Mouse (Mus musculus): ENCODE measurements around the gene Popdc3. TPM values are rescaled to one million over a fixed set of nuclear protein-coding genes. Genes with fewer than 3 reads are reported as not detected.

The Popdc3 gene
- polyA plus RNA-seq, 1 experiment from 2014 or later, result 3.6 TPM

GRCm38 (mm10) chr10:45151771-45152692, 25.9 kb upstream of the Popdc3 start:
- Histone ChIP-seq H3K4me2 (replicated peaks) (no peak overlapping the region), H3K9ac (no peak overlapping the region), H3K4me3 (replicated peaks) (no peak overlapping the region), H3K9me3 (replicated peaks) (no peaks in the 10 kb centered on the region), H3K27ac (replicated peaks) (no peak overlapping the region), H3K4me1 (no peaks in the 10 kb centered on the region), H3K36me3 (peaks cover 57% of the 10 kb centered on the region), H3K27me3 (no peaks in the 10 kb centered on the region)
- WGBS, result 91% methylated on average over 12 of the region's 12 CpGs
- ATAC-seq (ENCODE audit: insufficient number of reproducible peaks, low FRiP score, low TSS enrichment, low read depth), result no peak

GRCm38 (mm10) chr10:45154557-45155060, 23.3 kb upstream of the Popdc3 start:
- Histone ChIP-seq H3K9me3 (replicated peaks) (no peaks in the 10 kb centered on the region), H3K4me3 (replicated peaks) (no peak overlapping the region), H3K27ac (replicated peaks) (no peak overlapping the region), H3K36me3 (peaks cover 80% of the 10 kb centered on the region), H3K9ac (no peak overlapping the region), H3K27me3 (no peaks in the 10 kb centered on the region), H3K4me2 (replicated peaks) (no peak overlapping the region), H3K4me1 (no peaks in the 10 kb centered on the region)
- no peak for ATAC-seq (ENCODE audit: insufficient number of reproducible peaks, low FRiP score, low TSS enrichment, low read depth)
- 93% methylated on average over 14 of the region's 14 CpGs for WGBS

GRCm38 (mm10) chr10:45165851-45166250, 12.0 kb upstream of the Popdc3 start:
- 85% methylated on average over 8 of the region's 8 CpGs for WGBS
- no peak for ATAC-seq (ENCODE audit: insufficient number of reproducible peaks, low FRiP score, low TSS enrichment, low read depth)
- no peak overlapping the region for H3K4me3 ChIP-seq (replicated peaks)

GRCm38 (mm10) chr10:45173927-45174326, 4.0 kb upstream of the Popdc3 start:
- Histone ChIP-seq H3K4me2 (replicated peaks) (no peak overlapping the region), H3K27me3 (no peaks in the 10 kb centered on the region), H3K4me3 (replicated peaks) (no peak overlapping the region), H3K4me1 (no peaks in the 10 kb centered on the region), H3K36me3 (no peaks in the 10 kb centered on the region), H3K27ac (replicated peaks) (no peak overlapping the region), H3K9ac (no peak overlapping the region), H3K9me3 (replicated peaks) (no peaks in the 10 kb centered on the region)
- WGBS, result 84% methylated on average over 8 of the region's 8 CpGs
- ATAC-seq (ENCODE audit: insufficient number of reproducible peaks, low FRiP score, low TSS enrichment, low read depth), result no peak

More at GRCm38 (mm10) chr10:45165851-45166250, 12.0 kb upstream of the Popdc3 start:
- H3K4me2 ChIP-seq (replicated peaks), result no peak overlapping the region
- no peaks in the 10 kb centered on the region for H3K36me3 ChIP-seq
- H3K9me3 ChIP-seq (replicated peaks), result no peaks in the 10 kb centered on the region
- H3K9ac ChIP-seq, result no peak overlapping the region
- H3K27me3 ChIP-seq, result no peaks in the 10 kb centered on the region
- no peaks in the 10 kb centered on the region for H3K4me1 ChIP-seq
- no peak overlapping the region for H3K27ac ChIP-seq (replicated peaks)

GRCm38 (mm10) chr10:45174345-45174744, 3.6 kb upstream of the Popdc3 start:
- H3K9me3 ChIP-seq (replicated peaks), result no peaks in the 10 kb centered on the region
- WGBS, result 94% methylated on average over 3 of the region's 3 CpGs
- H3K4me2 ChIP-seq (replicated peaks), result no peak overlapping the region
- no peaks in the 10 kb centered on the region for H3K27me3 ChIP-seq
- ATAC-seq (ENCODE audit: insufficient number of reproducible peaks, low FRiP score, low TSS enrichment, low read depth), result no peak
- H3K4me3 ChIP-seq (replicated peaks), result no peak overlapping the region
- no peak overlapping the region for H3K27ac ChIP-seq (replicated peaks)
- no peaks in the 10 kb centered on the region for H3K4me1 ChIP-seq
- no peak overlapping the region for H3K9ac ChIP-seq
- H3K36me3 ChIP-seq, result no peaks in the 10 kb centered on the region

GRCm38 (mm10) chr10:45180677-45181326, 2.9 kb downstream of the Popdc3 start:
- no peak overlapping the region for H3K4me3 ChIP-seq (replicated peaks)
- no peak overlapping the region for H3K27ac ChIP-seq (replicated peaks)
- H3K9me3 ChIP-seq (replicated peaks), result no peaks in the 10 kb centered on the region
- H3K4me2 ChIP-seq (replicated peaks), result no peak overlapping the region
- H3K9ac ChIP-seq, result no peak overlapping the region
- no peaks in the 10 kb centered on the region for H3K36me3 ChIP-seq
- no peaks in the 10 kb centered on the region for H3K27me3 ChIP-seq
- ATAC-seq (ENCODE audit: insufficient number of reproducible peaks, low FRiP score, low TSS enrichment, low read depth), result no peak
- no peaks in the 10 kb centered on the region for H3K4me1 ChIP-seq
- WGBS, result 92% methylated on average over 4 of the region's 4 CpGs

GRCm38 (mm10) chr10:45181344-45181743, 3.4 kb downstream of the Popdc3 start:
- no peaks in the 10 kb centered on the region for H3K36me3 ChIP-seq
- H3K4me1 ChIP-seq, result no peaks in the 10 kb centered on the region
- H3K27ac ChIP-seq (replicated peaks), result no peak overlapping the region
- ATAC-seq (ENCODE audit: insufficient number of reproducible peaks, low FRiP score, low TSS enrichment, low read depth), result no peak
- H3K9me3 ChIP-seq (replicated peaks), result no peaks in the 10 kb centered on the region
- H3K27me3 ChIP-seq, result no peaks in the 10 kb centered on the region
- 66% methylated on average over 3 of the region's 3 CpGs for WGBS
- H3K4me3 ChIP-seq (replicated peaks), result no peak overlapping the region
- no peak overlapping the region for H3K9ac ChIP-seq
- H3K4me2 ChIP-seq (replicated peaks), result no peak overlapping the region

- no peak overlapping the region for H3K4me3 ChIP-seq (replicated peaks)
- 98% methylated on average over 2 of the region's 2 CpGs for WGBS
Observed at GRCm38 (mm10) chr10:45185457-45185856, 7.6 kb downstream of the Popdc3 start.

GRCm38 (mm10) chr10:45193330-45194310, 15.7 kb downstream of the Popdc3 start:
- Histone ChIP-seq H3K4me1 (no peaks in the 10 kb centered on the region), H3K4me3 (replicated peaks) (no peak overlapping the region), H3K9me3 (replicated peaks) (no peaks in the 10 kb centered on the region), H3K36me3 (no peaks in the 10 kb centered on the region), H3K27me3 (no peaks in the 10 kb centered on the region), H3K4me2 (replicated peaks) (no peak overlapping the region), H3K27ac (replicated peaks) (no peak overlapping the region), H3K9ac (no peak overlapping the region)
- WGBS, result 54% methylated on average over 14 of the region's 14 CpGs
- ATAC-seq (ENCODE audit: insufficient number of reproducible peaks, low FRiP score, low TSS enrichment, low read depth), result no peak

More at GRCm38 (mm10) chr10:45185457-45185856, 7.6 kb downstream of the Popdc3 start:
- no peak overlapping the region for H3K9ac ChIP-seq
- H3K36me3 ChIP-seq, result no peaks in the 10 kb centered on the region
- no peaks in the 10 kb centered on the region for H3K27me3 ChIP-seq
- no peak overlapping the region for H3K27ac ChIP-seq (replicated peaks)
- no peaks in the 10 kb centered on the region for H3K9me3 ChIP-seq (replicated peaks)
- H3K4me1 ChIP-seq, result no peaks in the 10 kb centered on the region
- ATAC-seq (ENCODE audit: insufficient number of reproducible peaks, low FRiP score, low TSS enrichment, low read depth), result no peak
- no peak overlapping the region for H3K4me2 ChIP-seq (replicated peaks)

GRCm38 (mm10) chr10:45194531-45194930, 16.6 kb downstream of the Popdc3 start:
- no peak for ATAC-seq (ENCODE audit: insufficient number of reproducible peaks, low FRiP score, low TSS enrichment, low read depth)
- H3K27me3 ChIP-seq, result no peaks in the 10 kb centered on the region
- 79% methylated on average over 5 of the region's 5 CpGs for WGBS

More at GRCm38 (mm10) chr10:45194531-45194930, 16.6 kb downstream of the Popdc3 start:
- Histone ChIP-seq H3K4me3 (replicated peaks) (no peak overlapping the region), H3K9ac (no peak overlapping the region), H3K36me3 (no peaks in the 10 kb centered on the region), H3K4me1 (no peaks in the 10 kb centered on the region), H3K4me2 (replicated peaks) (no peak overlapping the region), H3K27ac (replicated peaks) (no peak overlapping the region), H3K9me3 (replicated peaks) (no peaks in the 10 kb centered on the region)
